In the genomic region with DNA sequence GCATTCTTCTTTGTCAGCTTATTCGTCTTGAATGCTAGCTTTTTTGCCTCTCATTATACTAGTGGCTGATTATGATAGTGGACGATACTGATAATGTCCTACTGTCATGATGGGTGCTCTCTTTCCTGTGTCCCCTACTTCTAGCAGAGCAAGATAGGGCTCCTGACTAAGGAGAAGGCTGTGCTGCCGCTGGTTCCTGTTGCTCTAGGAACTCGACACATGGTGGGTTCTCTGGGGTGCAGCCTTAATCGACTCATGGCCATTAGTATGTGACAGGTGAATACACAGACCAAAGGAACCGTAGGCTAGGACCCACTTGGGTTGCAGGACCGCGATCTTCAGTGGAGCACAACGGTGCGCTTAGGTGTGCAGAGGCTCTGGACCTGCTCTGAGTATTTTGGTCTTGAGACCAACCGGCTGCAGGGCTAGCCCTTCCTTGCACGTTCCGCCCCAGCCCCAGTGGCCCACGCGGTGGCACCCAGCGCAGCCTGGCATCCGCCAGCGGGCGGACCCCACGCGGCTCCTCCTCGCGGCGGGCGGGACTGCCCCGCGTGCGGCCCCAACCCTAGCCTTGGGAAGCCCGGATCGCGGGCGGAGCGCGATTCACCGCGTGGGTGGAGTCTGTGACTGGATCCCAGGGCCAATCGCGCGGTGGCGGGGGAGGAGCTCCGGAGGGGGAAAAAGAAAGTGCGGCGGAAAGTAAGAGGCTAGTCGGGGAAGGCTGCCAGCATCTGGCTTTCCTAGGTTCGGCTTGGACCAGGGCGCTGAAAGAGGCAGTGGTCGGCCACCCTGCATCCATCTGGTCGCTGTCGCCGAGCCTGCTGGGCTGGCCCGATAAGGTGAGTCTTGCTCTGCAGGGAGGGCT, we compare ENCODE assay signal across 8 mouse cellular contexts. TPM values are rescaled to one million over a fixed set of nuclear protein-coding genes. Genes with fewer than 3 reads are reported as not detected.
DNase-seq lines count a peak whose midpoint lies in the region; ATAC-seq and TF ChIP-seq lines count a peak whose summit lies in the region.

A gene (plus strand): TSS at position 657 of the 865 bp plus-strand sequence.

- TF ChIP-seq CTCF in kidney, postnatal 0 days (IDR thresholded peaks at IDR 0.05; ENCODE audit: low read depth), result no peak; the same call in 1 of the 2 replicates
- peak; percentile 31 for TF ChIP-seq CTCF in liver, adult 2 months (IDR thresholded peaks at IDR 0.05; ENCODE audit: low read depth, low read length)

- H3K79me2 ChIP-seq in liver, adult 2 months (ENCODE audit: control insufficient read depth, insufficient read depth, low read length), result peaks cover 24% of the 10 kb centered on the region; the same call in 1 of the 2 replicates

- H3K9ac ChIP-seq in heart, embryonic 12.5 days, result peak within 1 kb of the TSS; percentile 72
- peak within 1 kb of the TSS; percentile 67 for H3K9ac ChIP-seq in kidney, postnatal 0 days (ENCODE audit: low read depth, low read length)
- H3K9ac ChIP-seq in liver, adult 2 months (ENCODE audit: low read depth, low read length), result peak within 1 kb of the TSS; percentile 73

- peak within 1 kb of the TSS; percentile 73 for H3K4me2 ChIP-seq in heart, embryonic 12.5 days
- H3K4me2 ChIP-seq in kidney, postnatal 0 days (ENCODE audit: low read length), result peak within 1 kb of the TSS; percentile 90

- H3K36me3 ChIP-seq in heart, embryonic 12.5 days, result no peaks in the 10 kb centered on the region
- H3K36me3 ChIP-seq in kidney, postnatal 0 days (ENCODE audit: insufficient read depth, low read length), result no peaks in the 10 kb centered on the region
- H3K36me3 ChIP-seq in liver, adult 2 months (ENCODE audit: control insufficient read depth, insufficient read depth, low read length), result no peaks in the 10 kb centered on the region

- peak; percentile 97 for TF ChIP-seq POLR2A in liver, adult 2 months (IDR thresholded peaks at IDR 0.05; ENCODE audit: extremely low read depth, insufficient read depth, low read length)

- ATAC-seq in erythroid progenitor cell, adult 5-6 weeks (replicated peaks; ENCODE audit: low FRiP score, poor library complexity, severe bottlenecking), result peak; percentile 96
- peak; percentile 95 for ATAC-seq in heart, embryonic 12.5 days (ENCODE audit: insufficient number of reproducible peaks, low FRiP score)
- ATAC-seq in kidney, postnatal 0 days (replicated peaks; ENCODE audit: low FRiP score, low read depth), result peak; percentile 98
- ATAC-seq in monocyte, adult 5-6 weeks (replicated peaks; ENCODE audit: insufficient number of reproducible peaks, low FRiP score, low TSS enrichment, poor library complexity, severe bottlenecking), result peak; percentile 94

- peak; percentile 94 for DNase-seq in CD4-positive, CD25-positive, alpha-beta regulatory T cell, adult 2 months (ENCODE audit: low read depth, low spot score)
- peak; percentile 94 for DNase-seq in kidney, postnatal 0 days (ENCODE audit: low spot score)
- DNase-seq in liver, adult 2 months (ENCODE audit: extremely low read depth, low read depth, low spot score), result peak; percentile 85
- peak; percentile 92 for DNase-seq in spleen, postnatal 36 days (ENCODE audit: low spot score in 2 of 2)

- whole genome bisulfite sequencing in heart, embryonic 12.5 days, result 2% methylated on average over 51 of the region's 51 CpGs
- WGBS in kidney, postnatal 0 days, result 3% methylated on average over 51 of the region's 51 CpGs
- WGBS in liver, adult 2 months, result 3% methylated on average over 51 of the region's 51 CpGs

- peak within 1 kb of the TSS; percentile 88 for H3K4me3 ChIP-seq in brown adipose tissue, adult 24 weeks (ENCODE audit: insufficient read depth, low read depth, low read length)
- H3K4me3 ChIP-seq in heart, embryonic 12.5 days, result peak within 1 kb of the TSS; percentile 59
- H3K4me3 ChIP-seq in kidney, postnatal 0 days (replicated peaks; ENCODE audit: low read depth, low read length), result peak within 1 kb of the TSS; percentile 62
- H3K4me3 ChIP-seq in liver, adult 2 months (ENCODE audit: insufficient read depth, low read depth, low read length), result peak within 1 kb of the TSS; percentile 64

- H3K27ac ChIP-seq in brown adipose tissue, adult 24 weeks (replicated peaks; ENCODE audit: low read depth, low read length), result 0 out of 2 replicates have a peak within 1 kb of the TSS, but pooled peaks have one; percentile 24
- H3K27ac ChIP-seq in heart, embryonic 12.5 days (ENCODE audit: poor library complexity, severe bottlenecking), result peak within 1 kb of the TSS; percentile 61; the same call in 1 of the 2 replicates
- H3K27ac ChIP-seq in kidney, postnatal 0 days, result peak within 1 kb of the TSS; percentile 68
- peak within 1 kb of the TSS; percentile 37 for H3K27ac ChIP-seq in liver, adult 2 months (replicated peaks; ENCODE audit: insufficient read depth, low read depth, low read length)

- no peaks in the 10 kb centered on the region for H3K9me3 ChIP-seq in heart, embryonic 12.5 days (replicated peaks)
- no peaks in the 10 kb centered on the region for H3K9me3 ChIP-seq in kidney, postnatal 0 days (replicated peaks; ENCODE audit: low read length)

- H3K27me3 ChIP-seq in heart, embryonic 12.5 days (replicated peaks), result peaks cover 5% of the 10 kb centered on the region; the same call in 1 of the 2 replicates
- no peaks in the 10 kb centered on the region for H3K27me3 ChIP-seq in kidney, postnatal 0 days (ENCODE audit: insufficient read depth, low read length)
- H3K27me3 ChIP-seq in liver, adult 2 months (ENCODE audit: control insufficient read depth, insufficient read depth, low read length), result no peaks in the 10 kb centered on the region

- H3K4me1 ChIP-seq in brown adipose tissue, adult 24 weeks (ENCODE audit: control insufficient read depth, insufficient read depth, insufficient read length, low read length), result peaks cover 3% of the 10 kb centered on the region; the same call in 1 of the 2 replicates
- peaks cover 5% of the 10 kb centered on the region for H3K4me1 ChIP-seq in heart, embryonic 12.5 days (replicated peaks)
- no peaks in the 10 kb centered on the region for H3K4me1 ChIP-seq in kidney, postnatal 0 days (replicated peaks; ENCODE audit: insufficient read depth, low read length)
- peaks cover 12% of the 10 kb centered on the region for H3K4me1 ChIP-seq in liver, adult 2 months (ENCODE audit: control insufficient read depth, insufficient read depth, low read length)

RNA-seq across cellular contexts. Expression of the gene that starts here (rescaled TPM):
- 1.3 and 1.8 TPM in 2 replicates for polyA plus RNA-seq in brown adipose tissue, adult 24 weeks (2012; ENCODE audit: insufficient read depth, insufficient read length, missing spikeins)
- 2.5 and 4.3 TPM in 2 replicates for total RNA-seq in erythroid progenitor cell, adult 5-6 weeks (2015; ENCODE audit: low replicate concordance)
- total RNA-seq in erythroid progenitor cell, adult 5-6 weeks (2017; ENCODE audit: low replicate concordance), result 0.98 and 1.3 TPM in 2 replicates
- polyA plus RNA-seq in heart, embryonic 12.5 days (2016; fragmentation: Nextera tagmentation; extraction: Ambion mirVana), result 9.0 and 9.4 TPM in 2 replicates
- polyA plus RNA-seq in kidney, postnatal 0 days (2015; fragmentation: Nextera tagmentation; extraction: Ambion mirVana), result 9.3 and 10.9 TPM in 2 replicates
- total RNA-seq in liver, adult 2 months (2014; rRNA removed), result 135 and 160 TPM in 2 replicates
- polyA plus RNA-seq in liver, adult 2 months (2012; rRNA removed), result 47.7 and 64.6 TPM in 2 replicates
- 12.2 to 21.3 TPM (median 17.6 TPM) in 3 replicates for total RNA-seq in monocyte, adult 5-6 weeks (2017)

Comparison
In these comparisons a context has a peak if more than half of its experiments do, and no peak if none do; other contexts are left out.
1. Peak in every context shown above with its lines: DNase-seq, ATAC-seq, H3K4me3 ChIP-seq and H3K27ac ChIP-seq.